Mouse (Mus musculus) liver, embryonic 14.5 days (tissue): ENCODE measurements around the gene Rps11.

Experiments
- CTCF ChIP-seq: IDR thresholded peaks from 2 replicates; pipeline ENCODE4 v1.5.1; 2016; ENCODE audit warnings: antibody characterized with exemption, low read depth, control low read depth
- EP300 ChIP-seq: IDR thresholded peaks from 2 replicates; pipeline ENCODE4 v1.6.1; 2016; ENCODE audit warnings: antibody characterized with exemption, low read depth

DNA sequence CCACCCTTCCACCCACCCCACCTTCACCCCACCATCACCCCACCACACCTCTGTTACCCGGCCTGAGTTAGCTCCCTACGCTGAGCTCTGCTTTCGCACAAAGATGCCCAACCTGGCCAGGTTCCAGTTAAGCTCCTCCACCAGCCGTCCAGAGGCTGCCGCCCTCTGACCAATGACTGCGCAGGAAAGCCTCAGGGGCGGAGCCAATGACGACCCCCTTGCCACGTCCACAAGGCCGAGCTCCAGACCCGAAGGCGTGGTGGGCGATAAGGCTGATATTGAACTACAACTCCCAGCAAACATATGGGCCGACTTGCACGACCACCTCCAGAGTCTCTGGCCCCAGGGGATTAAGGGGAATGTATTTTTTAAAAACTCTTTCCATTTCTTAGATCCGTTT, 32.2 kb downstream of the Rps11 start, which contains the start of gene Rcn3:
- TF ChIP-seq CTCF (no peak), EP300 (no peak)
